Mouse (Mus musculus) embryonic facial prominence, embryonic 13.5 days (tissue): Measurements from ENCODE around the gene Akap13. TPM values are rescaled to one million over a fixed set of nuclear protein-coding genes. Genes with fewer than 3 reads are reported as not detected.

ENCODE experiments used
- ATAC-seq: fragments of 200-750 bp; cut with Nextera tagmentation; 2 replicates; pipeline ENCODE4 v1.8.0; 2017; ENCODE audit warnings: low read depth; ENCODE audit not compliant: insufficient number of reproducible peaks, insufficient read depth, low FRiP score, low TSS enrichment
- H3K27ac ChIP-seq: fragments of 300-500 bp; sonication (generic); 2 replicates; pipeline ENCODE4 v1.5.1; 2015; ENCODE audit warnings: moderate library complexity, mild to moderate bottlenecking, inconsistent platforms
- H3K27me3 ChIP-seq: fragments of 300-500 bp; sonication (generic); 2 replicates; pipeline ENCODE4 v1.6.1; 2015; ENCODE audit warnings: mild to moderate bottlenecking, inconsistent platforms
- H3K36me3 ChIP-seq: fragments of 300-500 bp; sonication (generic); 2 replicates; pipeline ENCODE4 v1.6.1; 2015; ENCODE audit warnings: mild to moderate bottlenecking, inconsistent platforms
- H3K4me1 ChIP-seq: fragments of 300-500 bp; sonication (generic); 2 replicates; pipeline ENCODE4 v1.6.1; 2015; ENCODE audit warnings: inconsistent platforms
- H3K4me2 ChIP-seq: fragments of 300-500 bp; sonication (generic); 2 replicates; pipeline ENCODE4 v1.6.1; 2015; ENCODE audit warnings: moderate library complexity, mild to moderate bottlenecking, inconsistent platforms
- H3K4me3 ChIP-seq: fragments of 300-500 bp; sonication (generic); 2 replicates; pipeline ENCODE4 v1.5.1; 2015; ENCODE audit warnings: mild to moderate bottlenecking, inconsistent platforms
- H3K9ac ChIP-seq: fragments of 300-500 bp; sonication (generic); 2 replicates; pipeline ENCODE4 v1.6.1; 2015; ENCODE audit warnings: mild to moderate bottlenecking, inconsistent platforms
- H3K9me3 ChIP-seq: fragments of 300-500 bp; sonication (generic); 2 replicates; pipeline ENCODE4 v1.6.1; 2016; ENCODE audit warnings: inconsistent platforms
- WGBS: fragments of 180-500 bp; shearing (Covaris S2); methylation state at CpG from one replicate; pipeline ENCODE4 v1.1.7; 2015; ENCODE audit warnings: mixed read lengths; 5-methylcytosine and 5-hydroxymethylcytosine counted together
- microRNA-seq: library from miRNA; unstranded; fragments of <30 nt; microRNA quantifications from one replicate; pipeline ENCODE4, GENCODE M21; 2016
- polyA plus RNA-seq: library from polyadenylated mRNA; unstranded; fragments of >200 nt; fragmentation: Nextera tagmentation; extraction: Ambion mirVana; gene quantifications from 2 replicates; pipeline ENCODE4 v1.2.1, GENCODE M21; 2015

Gene Akap13
- polyA plus RNA-seq, 1 experiment from 2014 or later = 49.8 TPM

- no peaks in the 10 kb centered on the region for H3K36me3 ChIP-seq
- H3K27ac ChIP-seq = no peak overlapping the region
- no peaks in the 10 kb centered on the region for H3K9me3 ChIP-seq
- no peak overlapping the region for H3K9ac ChIP-seq
- no peak overlapping the region for H3K4me3 ChIP-seq
- 70% methylated on average over 4 of the region's 4 CpGs for WGBS
- no peaks in the 10 kb centered on the region for H3K27me3 ChIP-seq
- H3K4me2 ChIP-seq = no peak overlapping the region
- no peak for ATAC-seq
- H3K4me1 ChIP-seq = peaks cover 5% of the 10 kb centered on the region; the same call in 1 of the 2 replicates
Measured at GRCm38 (mm10) chr7:75800530-75800929, 345.2 kb downstream of the Akap13 start.

GRCm38 (mm10) chr7:75801022-75801421, 345.7 kb downstream of the Akap13 start:
- WGBS = 94% methylated on average over 3 of the region's 3 CpGs
- Histone ChIP-seq H3K36me3 (no peaks in the 10 kb centered on the region), H3K9ac (no peak overlapping the region), H3K27ac (no peak overlapping the region), H3K4me1 (peaks cover 8% of the 10 kb centered on the region; the same call in 1 of the 2 replicates), H3K9me3 (no peaks in the 10 kb centered on the region), H3K27me3 (no peaks in the 10 kb centered on the region), H3K4me2 (no peak overlapping the region), H3K4me3 (no peak overlapping the region)
- ATAC-seq = no peak

- Histone ChIP-seq H3K27me3 (no peaks in the 10 kb centered on the region), H3K27ac (no peak overlapping the region), H3K36me3 (no peaks in the 10 kb centered on the region), H3K9me3 (no peaks in the 10 kb centered on the region), H3K4me1 (peaks cover 11% of the 10 kb centered on the region; the same call in 1 of the 2 replicates), H3K4me3 (no peak overlapping the region), H3K4me2 (no peak overlapping the region), H3K9ac (no peak overlapping the region)
- ATAC-seq = no peak
- 89% methylated on average over 5 of the region's 5 CpGs for WGBS
Measured at GRCm38 (mm10) chr7:75801621-75802358, 346.5 kb downstream of the Akap13 start.

- ATAC-seq = no peak
- Histone ChIP-seq H3K4me3 (no peak overlapping the region), H3K36me3 (no peaks in the 10 kb centered on the region), H3K27ac (no peak overlapping the region), H3K9me3 (no peaks in the 10 kb centered on the region), H3K9ac (no peak overlapping the region), H3K27me3 (no peaks in the 10 kb centered on the region), H3K4me1 (peaks cover 12% of the 10 kb centered on the region; the same call in 1 of the 2 replicates), H3K4me2 (no peak overlapping the region)
- 81% methylated on average over 3 of the region's 3 CpGs for WGBS
Measured at GRCm38 (mm10) chr7:75802887-75803286, 347.6 kb downstream of the Akap13 start.

Small RNAs within 50 kb of the gene (microRNA-seq; reads per million reads assigned to microRNA genes)
- gene Gm23251 = not detected

Other genes with a start within 250 kb of the Akap13 start
- 0.59 and 0.94 TPM in 2 replicates for gene Sv2b, start 146.3 kb upstream of the Akap13 start, polyA plus RNA-seq